Mouse (Mus musculus) kidney, postnatal 0 days (tissue): ENCODE measurements at regions not wholly inside any gene's neighbourhood (a gene's known extent, or its start where the extent isn't known, plus 50 kb on each side); places are given as distances from the start of the nearest gene placed in this dataset.

Experiments used
- ATAC-seq: fragments of 200-750 bp; cut with Nextera tagmentation; replicated peaks from 2 replicates; pipeline ENCODE4 v1.8.0; 2017; ENCODE audit warnings: low read depth, moderate number of reproducible peaks, moderate TSS enrichment, moderate library complexity; ENCODE audit not compliant: low FRiP score
- DNase-seq: peaks from one replicate; pipeline ENCODE4 v3.0.0-alpha.2; 2016; ENCODE audit warnings: low spot score
- H3K27ac ChIP-seq: fragments of 300-500 bp; sonication (generic); 2 replicates; pipeline ENCODE4 v1.5.1; 2014; ENCODE audit warnings: mild to moderate bottlenecking
- H3K27me3 ChIP-seq: fragments of 300-500 bp; sonication (generic); 2 replicates; pipeline ENCODE4 v1.6.1; 2014; ENCODE audit warnings: low read length, mixed read lengths; ENCODE audit not compliant: insufficient read depth
- H3K36me3 ChIP-seq: fragments of 300-500 bp; sonication (generic); 2 replicates; pipeline ENCODE4 v1.6.1; 2014; ENCODE audit warnings: low read length, mixed read lengths; ENCODE audit not compliant: insufficient read depth
- H3K4me1 ChIP-seq: fragments of 300-500 bp; sonication (generic); replicated peaks from 2 replicates; pipeline ENCODE4 v1.6.1; 2014; ENCODE audit warnings: antibody characterized with exemption, low read length, mixed read lengths; ENCODE audit not compliant: insufficient read depth
- H3K4me2 ChIP-seq: fragments of 300-500 bp; sonication (generic); 2 replicates; pipeline ENCODE4 v1.6.1; 2014; ENCODE audit warnings: mild to moderate bottlenecking, low read length, moderate library complexity, mixed read lengths
- H3K4me3 ChIP-seq: fragments of 300-500 bp; sonication (generic); replicated peaks from 2 replicates; pipeline ENCODE4 v1.5.1; 2014; ENCODE audit warnings: low read depth, low read length
- H3K9ac ChIP-seq: fragments of 300-500 bp; sonication (generic); 2 replicates; pipeline ENCODE4 v1.6.1; 2014; ENCODE audit warnings: low read depth, low read length
- H3K9me3 ChIP-seq: fragments of 300-500 bp; sonication (generic); replicated peaks from 2 replicates; pipeline ENCODE4 v1.6.1; 2016; ENCODE audit warnings: low read length, inconsistent platforms, mixed read lengths
- CTCF ChIP-seq: IDR thresholded peaks from 2 replicates; pipeline ENCODE4 v1.5.1; 2016; ENCODE audit warnings: antibody characterized with exemption, low read depth, mild to moderate bottlenecking, moderate library complexity
- WGBS: fragments of 180-500 bp; shearing (Covaris S2); extraction: QIAGEN DNeasy Blood & Tissue Kit; methylation state at CpG from one replicate; pipeline ENCODE4 v1.1.7; 2014; 5-methylcytosine and 5-hydroxymethylcytosine counted together

DNA sequence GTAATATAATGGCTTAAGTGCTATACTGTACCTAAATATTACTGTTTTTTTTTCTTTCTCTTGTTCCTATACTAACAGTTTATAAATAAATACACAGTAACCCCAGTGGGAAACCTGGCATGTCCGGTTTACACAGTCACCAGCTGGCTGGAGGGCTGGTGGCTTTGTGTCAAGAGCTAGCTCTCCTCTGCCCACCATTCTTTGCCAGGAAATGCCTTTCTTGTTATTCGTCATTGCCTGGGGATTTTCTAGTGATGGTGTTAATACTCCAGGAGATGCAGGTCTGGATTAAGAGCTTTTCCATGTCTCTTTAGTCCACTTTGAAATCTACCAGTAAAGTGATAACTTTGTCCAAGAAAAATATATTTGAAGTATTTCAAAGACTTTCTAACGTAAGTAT lies 584.2 kb downstream of the Ptprc start:
- Histone ChIP-seq H3K4me1 (no peaks in the 10 kb centered on the region), H3K4me3 (no peak overlapping the region), H3K36me3 (no peaks in the 10 kb centered on the region), H3K27me3 (no peaks in the 10 kb centered on the region), H3K9me3 (no peaks in the 10 kb centered on the region), H3K27ac (no peak overlapping the region), H3K4me2 (no peak overlapping the region), H3K9ac (no peak overlapping the region)
- WGBS: 41% methylated on average over 3 of the region's 3 CpGs
- no peak for TF ChIP-seq CTCF
- DNase-seq (no peak), ATAC-seq (no peak)

DNA sequence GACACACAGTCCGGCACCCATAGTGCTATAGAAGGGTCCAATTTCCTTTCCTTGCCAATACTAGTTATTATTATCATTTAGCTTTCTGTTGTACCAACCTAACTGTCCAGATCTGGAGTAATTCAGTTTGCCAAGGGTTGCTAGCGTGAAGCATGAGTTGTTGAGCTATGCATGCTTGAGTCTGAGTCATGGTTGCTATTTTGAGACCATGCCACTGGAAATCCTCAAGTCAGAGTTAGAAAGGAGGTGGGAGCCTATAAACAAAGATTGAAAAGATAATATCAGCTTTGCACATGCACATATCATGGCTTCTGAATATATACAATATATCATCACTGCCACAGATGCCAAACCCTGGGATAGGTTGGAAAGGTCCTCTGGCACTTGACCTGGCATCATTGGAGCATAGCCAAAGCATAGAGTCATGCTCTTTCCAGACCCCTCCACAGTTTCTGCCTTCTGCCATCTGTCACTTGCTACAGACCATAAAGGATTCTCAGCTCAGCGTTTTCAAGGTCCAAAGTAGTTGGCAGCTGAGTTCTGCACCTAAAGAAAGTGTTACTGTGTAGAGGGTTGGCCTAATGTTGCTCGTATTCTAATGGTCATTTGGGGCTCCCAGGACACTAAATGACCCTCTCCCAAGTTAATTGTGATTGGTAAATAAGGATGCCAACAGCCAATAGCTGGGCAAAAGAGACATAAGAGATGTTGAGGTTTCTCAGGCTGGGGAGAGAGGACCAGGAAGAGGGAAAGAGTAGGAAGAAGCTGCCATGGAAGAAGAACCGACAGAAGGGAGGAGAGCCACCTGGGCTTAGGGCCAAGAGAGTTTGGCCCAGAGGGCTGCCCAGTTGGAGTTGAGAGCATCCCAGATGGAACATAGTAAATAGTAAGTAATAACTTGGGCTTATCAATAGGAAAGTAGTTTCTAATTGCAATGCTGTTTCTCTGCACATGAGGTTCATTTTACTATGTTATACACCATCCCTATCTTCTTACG lies 586.9 kb downstream of the Ptprc start:
- no peak for TF ChIP-seq CTCF
- Histone ChIP-seq H3K27me3 (no peaks in the 10 kb centered on the region), H3K4me2 (no peak overlapping the region), H3K4me3 (no peak overlapping the region), H3K9ac (no peak overlapping the region), H3K4me1 (no peaks in the 10 kb centered on the region), H3K36me3 (no peaks in the 10 kb centered on the region), H3K9me3 (no peaks in the 10 kb centered on the region), H3K27ac (no peak overlapping the region)
- no peak for ATAC-seq
- WGBS: 77% methylated on average over 6 of the region's 6 CpGs
- no peak for DNase-seq

DNA sequence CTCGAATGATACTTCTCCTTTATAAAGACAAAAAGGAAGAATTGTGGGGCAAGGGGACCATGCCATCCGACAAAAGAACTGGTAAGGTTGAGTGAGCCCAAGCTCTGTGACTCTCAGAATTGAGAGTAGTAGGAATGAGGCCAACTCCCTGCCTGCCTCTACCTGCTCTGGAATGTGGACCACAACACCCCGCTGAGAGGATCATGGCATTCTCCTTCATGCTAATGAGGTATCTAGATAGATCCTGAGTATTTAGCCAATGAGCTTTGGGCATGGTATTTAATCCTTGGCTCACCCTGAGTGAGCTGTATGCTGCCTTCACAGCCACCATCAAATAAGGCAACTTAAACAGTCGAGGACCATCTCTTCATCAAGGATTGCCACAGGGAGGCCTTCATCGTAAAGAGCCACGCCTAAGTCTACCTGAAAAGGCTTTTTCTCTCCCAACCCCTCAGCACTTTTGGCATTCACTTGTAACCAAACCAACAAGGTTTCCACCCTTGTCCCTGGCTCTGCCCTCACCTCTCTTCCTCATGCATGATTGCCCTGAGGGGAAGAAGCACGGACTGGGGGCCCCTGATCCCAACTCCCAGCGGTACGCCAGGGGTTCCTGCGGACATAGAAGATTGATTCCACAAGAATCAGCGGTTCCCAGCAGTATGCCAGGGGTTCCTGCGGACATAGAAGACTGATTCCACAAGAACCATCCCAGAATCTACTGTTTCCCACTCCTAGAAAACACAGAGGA lies 587.9 kb downstream of the Ptprc start:
- Histone ChIP-seq H3K36me3 (no peaks in the 10 kb centered on the region), H3K27ac (no peak overlapping the region), H3K27me3 (no peaks in the 10 kb centered on the region), H3K4me2 (no peak overlapping the region), H3K9me3 (no peaks in the 10 kb centered on the region), H3K4me1 (no peaks in the 10 kb centered on the region), H3K9ac (no peak overlapping the region), H3K4me3 (no peak overlapping the region)
- no peak for ATAC-seq
- DNase-seq: no peak
- no peak for TF ChIP-seq CTCF
- WGBS: 88% methylated on average over 12 of the region's 12 CpGs

DNA sequence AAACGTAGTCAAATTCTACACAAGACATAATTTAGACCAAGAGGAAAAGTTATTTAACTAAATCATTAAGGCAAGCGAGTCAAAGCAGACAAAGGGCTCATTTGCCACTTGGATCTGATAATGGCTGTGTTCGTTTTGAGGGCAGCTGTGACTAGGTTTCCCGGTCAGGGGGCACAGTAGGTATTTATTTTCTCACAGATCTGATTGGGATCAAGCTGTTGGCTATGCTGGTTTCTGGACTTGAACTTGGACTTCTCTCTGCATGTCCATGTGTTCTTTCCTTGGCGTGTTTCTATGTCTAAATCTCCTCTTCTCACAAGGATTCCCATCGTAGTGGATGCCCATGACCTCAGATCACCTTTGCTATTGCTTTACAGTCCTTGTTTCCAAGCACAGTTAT lies 590.8 kb downstream of the Ptprc start:
- H3K4me2 ChIP-seq: no peak overlapping the region
- TF ChIP-seq CTCF: no peak
- H3K27me3 ChIP-seq: no peaks in the 10 kb centered on the region
- H3K36me3 ChIP-seq: no peaks in the 10 kb centered on the region
- 74% methylated on average over 6 of the region's 6 CpGs for WGBS
- H3K9me3 ChIP-seq: no peaks in the 10 kb centered on the region
- no peak overlapping the region for H3K4me3 ChIP-seq
- H3K9ac ChIP-seq: no peak overlapping the region
- ATAC-seq (no peak), DNase-seq (no peak)
- H3K27ac ChIP-seq: no peak overlapping the region
- no peaks in the 10 kb centered on the region for H3K4me1 ChIP-seq

DNA sequence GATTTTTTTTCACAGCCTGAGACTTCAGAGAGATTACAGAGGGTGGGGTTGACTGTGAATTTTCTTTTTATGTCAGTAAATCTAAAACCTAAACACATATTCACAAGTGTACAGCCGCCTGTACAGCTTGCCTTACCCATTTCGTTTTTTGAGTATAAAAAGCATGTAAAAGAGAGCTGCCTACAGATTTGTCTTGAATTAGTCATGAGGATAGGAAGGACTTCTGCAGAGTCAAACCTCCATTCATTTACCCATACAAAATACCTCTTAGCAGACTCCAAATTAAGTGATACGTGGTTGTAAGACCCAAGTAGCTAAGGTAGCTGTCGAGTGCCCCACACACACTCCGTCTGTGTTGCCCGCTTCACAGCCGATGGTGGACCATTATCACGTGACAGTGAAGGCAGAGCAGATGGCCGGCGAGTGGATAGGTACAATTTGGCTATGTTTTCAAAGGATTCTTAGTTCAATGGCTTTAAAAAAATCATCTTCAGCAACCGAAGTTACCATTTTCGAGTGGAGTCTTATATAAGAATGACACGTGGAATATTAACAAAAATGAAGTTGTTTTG lies 591.3 kb downstream of the Ptprc start:
- no peak for ATAC-seq
- TF ChIP-seq CTCF: no peak
- H3K27ac ChIP-seq: no peak overlapping the region
- H3K9ac ChIP-seq: no peak overlapping the region
- no peaks in the 10 kb centered on the region for H3K4me1 ChIP-seq
- no peak overlapping the region for H3K4me2 ChIP-seq
- no peaks in the 10 kb centered on the region for H3K27me3 ChIP-seq
- no peaks in the 10 kb centered on the region for H3K9me3 ChIP-seq
- no peak for DNase-seq
- 93% methylated on average over 13 of the region's 13 CpGs for WGBS
- H3K36me3 ChIP-seq: no peaks in the 10 kb centered on the region
- H3K4me3 ChIP-seq: no peak overlapping the region

GRCm38 (mm10) chr1:137577639-137578038 lies 597.9 kb downstream of the Ptprc start:
- Histone ChIP-seq H3K4me2 (no peak overlapping the region), H3K27me3 (no peaks in the 10 kb centered on the region), H3K27ac (no peak overlapping the region), H3K9ac (no peak overlapping the region), H3K9me3 (no peaks in the 10 kb centered on the region), H3K4me1 (no peaks in the 10 kb centered on the region), H3K4me3 (no peak overlapping the region), H3K36me3 (no peaks in the 10 kb centered on the region)
- no peak for ATAC-seq
- TF ChIP-seq CTCF: no peak
- 63% methylated on average over 1 of the region's 1 CpGs for WGBS
- no peak for DNase-seq
